Mouse (Mus musculus): ENCODE measurements at regions not wholly inside any gene's neighbourhood (a gene's known extent, or its start where the extent isn't known, plus 50 kb on each side); places are given as distances from the start of the nearest gene placed in this dataset.

DNA sequence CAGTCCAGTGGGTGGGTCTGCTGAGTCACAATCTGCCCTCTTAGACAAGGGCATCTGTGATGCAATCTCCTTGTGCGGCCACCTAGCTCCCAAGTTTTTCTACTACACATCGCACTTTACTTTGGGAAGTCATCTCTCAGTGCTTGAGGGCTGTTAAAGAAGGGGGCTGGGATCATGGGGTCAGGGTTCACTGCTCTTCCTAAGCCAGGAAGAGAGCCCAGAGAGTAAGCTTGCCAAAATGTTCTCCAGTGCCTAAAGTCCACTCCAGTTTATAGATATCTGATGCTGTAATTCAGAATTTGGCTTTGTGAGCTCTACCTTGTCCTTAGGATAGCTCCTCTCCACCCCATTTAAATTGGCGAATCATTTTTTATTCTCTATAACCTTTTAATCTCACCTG is 347.2 kb downstream of the Zfp619 start:
- DNase-seq (ENCODE audit: low spot score in 2 of 2): no peak

DNA sequence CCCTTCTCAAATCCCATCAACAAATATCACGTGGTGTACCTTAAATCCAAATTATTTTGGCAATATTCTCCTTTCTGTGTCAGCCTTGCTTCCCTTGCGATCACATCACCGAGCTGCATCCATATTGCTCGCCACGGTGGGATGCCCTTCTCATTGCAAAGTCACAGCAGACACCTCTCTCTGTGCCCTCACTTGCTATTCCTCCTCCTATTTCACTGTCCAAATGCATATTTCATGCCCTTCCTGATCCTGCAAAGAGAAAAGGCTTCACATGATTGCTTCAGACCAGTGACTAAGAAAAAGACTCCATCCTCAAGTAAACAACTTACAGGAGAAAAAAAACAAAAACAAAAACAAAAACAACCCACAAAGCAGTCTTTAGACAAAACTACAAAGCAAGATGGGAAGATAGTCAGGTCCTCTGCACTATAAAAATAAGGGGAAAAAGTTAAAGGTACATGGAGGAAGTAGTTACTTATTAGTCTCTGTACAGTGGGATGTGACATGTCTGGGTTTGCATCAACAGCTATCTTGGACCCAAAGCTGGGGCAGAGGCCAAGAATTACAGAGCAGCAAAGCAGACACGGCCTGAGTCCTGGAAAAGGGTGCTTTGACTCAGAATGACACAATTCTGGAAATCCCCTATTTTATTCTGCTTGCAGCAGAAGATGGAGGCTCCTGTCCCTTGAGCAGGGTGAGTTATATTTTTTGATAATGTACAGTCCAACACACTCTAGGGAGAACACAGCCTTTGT is 349.3 kb downstream of the Zfp619 start:
- DNase-seq (ENCODE audit: low spot score in 2 of 2): no peak

DNA sequence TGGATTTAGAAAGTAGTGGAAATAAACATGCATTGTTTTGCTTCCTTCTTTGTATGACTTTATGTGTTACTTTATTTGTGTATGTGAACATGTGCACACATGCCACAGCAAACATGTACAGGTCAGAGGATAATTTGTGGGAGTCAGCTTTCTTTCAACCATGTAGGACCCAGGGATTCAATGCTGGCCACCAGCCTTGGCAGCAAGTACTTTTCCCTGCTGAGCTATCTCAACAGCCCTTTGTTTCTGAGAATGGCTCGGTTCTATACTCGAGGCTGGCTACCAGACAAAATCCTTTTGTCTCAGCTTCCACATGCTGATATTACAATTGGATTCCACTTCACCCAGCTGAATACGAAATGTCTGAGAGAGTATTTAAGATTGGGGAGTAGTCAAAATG is 349.9 kb downstream of the Zfp619 start:
- no peak for DNase-seq (ENCODE audit: low spot score in 2 of 2)

DNA sequence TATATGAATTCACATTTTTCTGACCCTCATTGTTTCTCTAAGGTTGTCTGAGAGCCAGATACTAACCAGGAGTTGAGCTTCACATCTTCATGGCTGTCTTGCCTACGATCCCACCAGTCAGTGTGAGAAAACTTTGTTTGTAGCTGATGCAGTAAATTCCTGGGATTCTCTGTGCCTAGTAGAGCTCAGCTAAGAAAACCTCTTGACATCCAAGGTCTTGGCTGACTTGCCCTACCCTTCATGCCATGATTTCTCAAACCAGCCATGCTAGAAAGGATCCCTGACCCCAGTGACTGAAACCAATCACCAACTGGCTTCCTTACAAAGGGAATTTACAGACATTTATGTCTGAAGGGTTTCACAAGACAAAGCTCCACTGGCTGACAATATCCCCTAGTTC is 364.5 kb downstream of the Zfp619 start:
- DNase-seq (ENCODE audit: low spot score in 2 of 2): no peak

DNA sequence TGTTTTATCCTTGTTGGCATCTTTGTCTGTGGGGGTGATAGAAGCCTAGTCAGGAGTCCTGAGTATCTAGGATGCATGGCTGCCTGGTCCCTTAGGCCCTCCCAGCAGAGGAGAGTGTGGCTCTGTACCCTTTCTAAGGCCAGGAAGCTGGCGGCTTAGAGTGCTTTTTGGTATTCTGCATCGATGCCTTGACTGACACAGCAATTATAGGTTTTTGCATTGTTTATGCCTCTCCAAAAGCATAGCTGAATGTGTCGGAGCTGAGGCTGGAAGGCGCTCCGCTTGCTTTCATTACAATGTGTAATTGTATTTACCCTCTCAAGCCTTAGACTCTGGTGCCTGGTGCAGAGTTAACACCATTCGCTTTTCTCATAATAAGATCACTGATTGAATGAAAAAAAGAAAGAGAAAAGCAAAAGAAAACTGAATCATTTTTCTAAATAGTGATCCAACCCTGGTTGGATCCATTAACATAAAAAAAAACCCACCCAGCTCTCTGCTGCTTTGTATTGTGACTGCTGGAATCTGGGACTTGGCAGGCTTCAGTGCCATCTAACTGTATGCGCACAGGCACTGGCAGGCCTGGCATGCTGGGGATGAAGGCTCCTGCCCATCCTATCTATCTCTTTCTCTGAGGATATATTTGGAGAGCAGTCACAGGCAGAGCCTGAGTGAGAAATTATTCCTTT is 376.8 kb downstream of the Zfp619 start:
- peak in 1 of 2 experiments; percentile 10 for DNase-seq (ENCODE audit: low spot score in 2 of 2)

DNA sequence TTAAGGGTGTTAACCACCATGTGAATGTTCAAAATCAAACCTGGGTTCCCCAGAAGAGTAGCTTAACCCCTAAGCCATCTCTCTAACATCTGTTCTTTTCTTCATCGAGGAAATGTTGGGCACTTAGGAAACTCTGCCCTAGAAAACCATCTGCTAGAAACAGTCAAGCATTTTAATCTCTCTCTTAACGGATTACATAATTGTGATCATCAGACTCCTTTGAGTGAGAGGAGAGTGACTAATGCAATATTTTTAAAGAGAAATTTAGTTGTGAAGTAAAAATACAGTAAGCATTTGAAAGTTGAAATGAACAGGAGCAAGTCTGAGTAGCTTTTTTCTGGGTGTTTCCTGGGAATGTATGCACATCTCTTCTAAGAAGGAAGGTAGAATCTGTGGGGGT is 379.4 kb downstream of the Zfp619 start:
- DNase-seq (ENCODE audit: low spot score in 2 of 2): no peak

DNA sequence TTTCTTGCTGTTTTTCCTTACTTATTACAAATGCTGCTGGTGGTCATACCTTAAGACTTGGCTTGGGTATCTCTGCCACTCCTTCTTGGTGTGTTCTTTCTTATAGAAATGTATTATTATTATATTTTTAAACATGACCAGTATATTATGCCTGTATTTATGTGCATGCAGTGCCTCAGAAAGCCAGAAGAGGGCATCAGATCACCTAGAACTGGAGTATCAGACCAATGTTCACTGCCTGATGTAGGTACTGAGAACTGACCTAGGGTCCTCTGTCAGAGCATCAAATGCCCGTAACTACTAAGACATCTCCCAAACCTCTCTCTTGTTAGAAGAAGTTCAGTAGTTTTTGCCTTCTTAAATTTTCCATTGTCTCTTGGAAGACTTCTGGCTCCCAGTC is 380.7 kb downstream of the Zfp619 start:
- DNase-seq (ENCODE audit: low spot score in 2 of 2): peak in 1 of 2 experiments; percentile 5

DNA sequence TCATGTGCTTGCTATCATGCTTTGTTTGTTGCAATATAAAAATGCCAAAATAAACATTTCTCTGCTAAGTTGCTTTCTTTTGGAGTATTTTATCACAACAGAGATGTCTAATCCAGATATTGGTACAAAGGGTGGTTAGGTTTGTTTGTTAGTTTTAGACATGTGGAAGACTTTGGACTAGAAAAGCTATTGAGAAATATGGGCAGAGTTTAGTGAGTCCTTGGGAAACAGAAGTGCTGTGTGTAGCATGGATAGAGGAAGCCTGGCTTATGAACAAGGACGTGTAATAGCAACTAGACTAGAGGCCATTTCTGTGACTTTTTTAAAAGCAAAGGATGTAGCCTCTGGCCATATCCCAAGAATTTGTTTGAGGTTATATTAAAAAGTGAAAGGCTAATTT is 416.4 kb downstream of the Zfp619 start:
- DNase-seq (ENCODE audit: low spot score in 2 of 2): no peak

DNA sequence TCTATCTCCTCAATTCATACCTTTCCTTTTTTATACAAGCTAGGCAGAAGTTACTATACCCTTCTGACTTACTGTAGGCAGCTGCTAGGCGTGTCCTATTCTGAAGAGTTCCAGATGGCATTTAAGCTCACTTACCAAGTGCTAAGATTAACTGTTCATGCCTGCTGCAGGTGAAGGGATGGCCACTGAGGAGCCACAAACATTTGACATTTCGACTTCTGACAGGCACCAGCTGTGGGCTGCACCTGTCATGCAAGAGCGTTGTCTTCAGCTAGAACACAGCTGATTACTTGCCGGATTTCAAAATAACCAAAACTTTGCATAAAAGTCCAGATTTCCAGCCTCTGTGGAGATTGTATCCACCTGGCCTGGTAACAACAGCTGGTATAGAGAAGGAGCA is 419.7 kb downstream of the Zfp619 start:
- DNase-seq (ENCODE audit: low spot score in 2 of 2): no peak

DNA sequence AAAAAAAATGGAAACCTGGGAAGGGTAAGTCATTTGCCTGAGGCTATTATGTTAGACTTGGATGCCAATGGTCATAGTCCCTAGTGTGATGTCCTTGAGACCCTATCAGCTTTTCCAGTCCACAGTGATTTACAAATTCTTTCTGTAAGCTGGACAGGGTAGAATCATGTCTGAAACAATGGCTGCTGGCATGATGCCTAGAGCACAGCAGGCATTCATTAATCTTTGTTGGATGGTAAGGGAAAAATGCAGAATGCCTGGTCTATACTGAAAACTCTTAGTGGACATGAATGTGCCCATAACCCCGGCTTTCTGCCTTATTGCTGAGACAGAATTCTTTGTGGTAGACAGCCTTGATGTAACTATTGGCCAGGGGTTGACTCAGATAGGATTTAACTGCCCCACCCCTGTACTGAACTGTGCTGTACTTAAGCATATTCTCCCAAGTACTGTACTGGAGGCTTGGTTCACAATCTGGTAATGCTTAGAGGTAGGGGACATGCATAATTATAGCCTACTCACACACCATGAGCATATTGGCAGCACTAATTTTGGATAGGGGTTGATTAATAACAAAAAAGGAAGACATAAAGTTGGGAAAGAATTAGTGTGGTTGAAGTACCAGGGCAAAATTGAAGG is 424.8 kb downstream of the Zfp619 start:
- DNase-seq (ENCODE audit: low spot score in 2 of 2): no peak

DNA sequence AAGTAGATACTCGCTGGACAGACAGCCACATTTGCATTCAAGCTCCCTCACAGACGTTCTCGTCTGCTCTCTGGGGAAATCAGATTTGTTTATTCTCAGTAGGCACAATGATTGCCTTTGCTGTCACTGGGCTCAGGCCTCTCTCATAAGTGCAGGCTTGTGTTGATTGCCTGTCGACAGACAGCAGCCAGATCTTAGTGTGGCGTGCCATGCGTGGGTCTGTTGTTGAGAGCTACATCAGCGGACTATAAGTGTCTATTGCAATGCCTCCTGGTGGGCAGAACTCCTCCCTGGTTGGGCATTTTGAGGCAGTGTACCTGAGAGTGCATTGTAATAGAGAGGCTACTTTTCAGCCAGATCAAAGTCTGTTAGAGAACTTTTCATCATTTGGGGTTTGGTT is 436.5 kb downstream of the Zfp619 start:
- no peak for DNase-seq (ENCODE audit: low spot score in 2 of 2)

DNA sequence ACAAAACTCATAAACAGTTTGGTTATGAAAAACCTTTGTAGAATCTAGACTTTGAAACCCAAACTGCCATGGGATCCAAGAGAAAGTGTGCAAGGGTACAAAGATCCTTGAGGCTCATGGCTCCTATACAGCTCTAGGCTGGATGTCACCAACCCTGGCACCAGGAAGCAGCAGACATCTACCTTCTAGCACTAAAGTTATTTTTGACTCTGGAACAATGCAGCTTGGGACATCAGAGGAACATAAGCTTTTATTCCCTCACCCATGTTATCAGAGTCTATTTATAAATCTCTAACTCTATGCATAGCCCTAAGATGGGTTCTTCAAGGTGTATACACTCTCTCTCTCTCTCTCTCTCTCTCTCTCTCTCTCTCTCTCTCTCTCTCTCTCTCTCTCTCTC is 437.4 kb downstream of the Zfp619 start:
- no peak for DNase-seq (ENCODE audit: low spot score in 2 of 2)

DNA sequence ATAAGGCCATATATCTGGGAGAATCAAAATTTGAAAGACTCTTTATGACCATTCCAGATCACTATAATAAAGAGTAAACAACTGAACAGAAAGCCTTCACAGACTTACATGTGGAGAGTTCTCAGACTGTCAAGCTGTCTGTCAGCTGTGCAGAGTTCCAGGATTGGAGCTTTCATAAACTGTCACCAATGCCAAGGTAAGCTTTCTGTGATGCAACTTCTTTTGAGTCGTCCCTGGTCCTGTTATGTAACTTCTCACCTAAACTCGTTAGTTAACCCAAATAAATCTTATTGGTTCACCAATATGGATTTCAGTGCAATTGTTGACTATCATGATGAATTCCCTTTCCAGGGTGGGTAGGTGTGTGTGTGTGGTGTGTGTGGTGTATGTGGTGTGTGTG is 460.6 kb downstream of the Zfp619 start:
- no peak for DNase-seq (ENCODE audit: low spot score in 2 of 2)

DNA sequence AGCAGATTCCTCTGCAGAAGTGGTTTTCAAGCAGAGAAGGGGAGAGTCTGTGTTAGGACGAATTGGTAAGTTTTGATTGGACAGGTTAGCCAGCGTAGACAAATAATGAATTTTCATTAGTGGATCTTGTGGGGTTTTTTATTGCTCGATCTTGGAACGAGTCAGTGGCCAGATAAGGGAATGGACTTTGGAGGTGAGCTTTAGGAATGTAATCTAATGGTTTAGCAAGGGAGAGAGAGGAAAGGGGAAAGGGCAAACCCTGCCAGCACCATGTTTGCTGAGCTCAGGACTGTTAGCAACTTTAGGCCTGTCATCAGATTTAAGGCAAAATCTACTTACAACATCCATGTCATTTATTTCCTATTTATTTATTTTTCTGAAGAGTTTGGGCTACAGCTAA is 464.1 kb downstream of the Zfp619 start:
- DNase-seq (ENCODE audit: low spot score in 2 of 2): no peak

All from left cerebral cortex, adult 18-20 months (tissue).